Mouse (Mus musculus): ENCODE results near the gene Srrt.

The Srrt gene

GRCm38 (mm10) chr5:137338256-137338655, 30.8 kb upstream of the Srrt start:
- peak; percentile 69 to 80 for DNase-seq (ENCODE audit: low spot score in 2 of 2)

GRCm38 (mm10) chr5:137337190-137337589, 29.7 kb upstream of the Srrt start:
- no peak for DNase-seq (ENCODE audit: low spot score in 2 of 2)

- DNase-seq (ENCODE audit: low spot score in 2 of 2), result no peak
These were observed 27.6 kb upstream of the Srrt start for GRCm38 (mm10) chr5:137335066-137335465.

- no peak for DNase-seq (ENCODE audit: low spot score in 2 of 2)
These were observed 26.8 kb upstream of the Srrt start for GRCm38 (mm10) chr5:137334317-137334716.

- peak; percentile 81 to 88 for DNase-seq (ENCODE audit: low spot score in 2 of 2)
These were observed 26.2 kb upstream of the Srrt start, which contains the start of gene Slc12a9 for GRCm38 (mm10) chr5:137333512-137334174. Gene Slc12a9, minus strand, starts transcription at chr5:137333597.

GRCm38 (mm10) chr5:137332857-137333511, 25.5 kb upstream of the Srrt start:
- DNase-seq (ENCODE audit: low spot score in 2 of 2), result no peak

GRCm38 (mm10) chr5:137330910-137331309, 23.4 kb upstream of the Srrt start:
- DNase-seq (ENCODE audit: low spot score in 2 of 2), result no peak

- DNase-seq (ENCODE audit: low spot score in 2 of 2), result no peak
These were observed 13.5 kb upstream of the Srrt start for GRCm38 (mm10) chr5:137320996-137321395.

- no peak for DNase-seq (ENCODE audit: low spot score in 2 of 2)
These were observed 11.1 kb upstream of the Srrt start for GRCm38 (mm10) chr5:137318570-137318969.

GRCm38 (mm10) chr5:137317361-137317760, 9.9 kb upstream of the Srrt start:
- no peak for DNase-seq (ENCODE audit: low spot score in 2 of 2)

GRCm38 (mm10) chr5:137315084-137315903, 7.8 kb upstream of the Srrt start:
- DNase-seq (ENCODE audit: low spot score in 2 of 2), result no peak

GRCm38 (mm10) chr5:137314193-137315083, 7.0 kb upstream of the Srrt start, which contains the start of gene Trip6:
Gene Trip6, minus strand, starts transcription at chr5:137314404.
- no peak for DNase-seq (ENCODE audit: low spot score in 2 of 2)

- DNase-seq (ENCODE audit: low spot score in 2 of 2), result no peak
These were observed 6.2 kb upstream of the Srrt start for GRCm38 (mm10) chr5:137313466-137314192.

- no peak for DNase-seq (ENCODE audit: low spot score in 2 of 2)
These were observed 882 bp upstream of the Srrt start for GRCm38 (mm10) chr5:137308356-137308755.

GRCm38 (mm10) chr5:137306439-137307005, 952 bp downstream of the Srrt start:
- DNase-seq (ENCODE audit: low spot score in 2 of 2), result no peak

- DNase-seq (ENCODE audit: low spot score in 2 of 2), result no peak
These were observed 1.7 kb downstream of the Srrt start for GRCm38 (mm10) chr5:137305822-137306221.

GRCm38 (mm10) chr5:137304816-137305215, 2.7 kb downstream of the Srrt start:
- DNase-seq (ENCODE audit: low spot score in 2 of 2), result no peak

- DNase-seq (ENCODE audit: low spot score in 2 of 2), result no peak
These were observed 3.3 kb downstream of the Srrt start for GRCm38 (mm10) chr5:137304165-137304564.

- DNase-seq (ENCODE audit: low spot score in 2 of 2), result no peak
These were observed 3.9 kb downstream of the Srrt start for GRCm38 (mm10) chr5:137303609-137304008.

- no peak for DNase-seq (ENCODE audit: low spot score in 2 of 2)
These were observed 6.2 kb downstream of the Srrt start for GRCm38 (mm10) chr5:137301253-137301652.
